Mouse (Mus musculus): ENCODE measurements at regions not wholly inside any gene's neighbourhood (a gene's known extent, or its start where the extent isn't known, plus 50 kb on each side); places are given as distances from the start of the nearest gene placed in this dataset.
"Not testable (repeated sequence)": the region's sequence is repeated elsewhere in the genome, so short reads cannot be mapped to it uniquely, and the experiment has no call there.

DNA sequence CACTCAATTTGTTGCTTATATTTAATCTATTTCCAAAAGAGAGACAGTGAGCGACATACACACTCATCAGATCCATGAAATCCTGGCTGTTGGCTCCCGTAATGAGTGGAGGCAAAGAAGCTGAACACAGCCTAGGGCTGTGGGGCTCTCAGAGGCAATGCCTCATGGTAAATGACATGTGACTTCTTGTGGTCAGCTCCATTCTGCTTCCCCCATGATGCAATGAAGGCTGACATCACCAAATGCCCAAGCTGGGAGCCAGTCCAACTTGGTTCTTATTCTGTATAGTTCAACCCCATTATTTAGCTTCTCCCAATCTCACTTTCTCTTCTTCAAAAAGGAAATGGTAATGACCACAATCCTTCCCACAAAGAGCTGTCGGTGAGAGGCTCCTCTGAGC lies 262.5 kb downstream of the Tpbg start:
- Histone ChIP-seq H3K27me3 (replicated peaks; ENCODE audit: control insufficient read depth, insufficient read depth, low read length) (no peaks in the 10 kb centered on the region), H3K9me3 (ENCODE audit: control insufficient read depth, low read length) (no peaks in the 10 kb centered on the region; the same call in 1 of the 2 replicates), H3K4me1 (ENCODE audit: control insufficient read depth, insufficient read depth, low read length) (no peaks in the 10 kb centered on the region), H3K9ac (ENCODE audit: low read depth, low read length) (no peak overlapping the region), H3K4me3 (ENCODE audit: low read length) (no peak overlapping the region), H3K4me2 (ENCODE audit: low read depth, low read length) (no peak overlapping the region), H3K36me3 (ENCODE audit: control insufficient read depth, insufficient read depth, low read length) (no peaks in the 10 kb centered on the region), H3K27ac (ENCODE audit: low read length) (no peak overlapping the region)
- ATAC-seq, result no peak
- 83% methylated on average over 3 of the region's 3 CpGs for WGBS

DNA sequence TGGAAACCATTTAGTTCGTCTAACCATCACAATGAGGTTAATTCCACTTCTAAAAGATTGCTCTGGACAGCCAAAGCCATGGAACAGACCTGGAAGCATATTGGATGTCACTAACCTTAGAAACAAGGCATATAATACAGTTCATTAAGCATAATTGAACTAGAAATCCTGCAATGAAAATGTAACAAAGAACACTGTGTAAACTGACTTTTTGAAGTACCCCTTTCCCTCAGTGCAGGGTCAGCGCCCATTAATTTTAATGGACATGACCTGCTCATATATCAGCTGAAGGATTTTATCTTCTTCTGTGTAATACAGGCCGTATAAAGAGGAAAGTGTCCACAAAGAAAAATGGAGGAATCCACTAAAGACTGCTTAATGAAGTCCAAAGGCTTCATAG lies 263.7 kb downstream of the Tpbg start:
- Histone ChIP-seq H3K4me2 (ENCODE audit: low read depth, low read length) (no peak overlapping the region), H3K9ac (ENCODE audit: low read depth, low read length) (no peak overlapping the region), H3K4me3 (ENCODE audit: low read length) (no peak overlapping the region), H3K4me1 (ENCODE audit: control insufficient read depth, insufficient read depth, low read length) (no peaks in the 10 kb centered on the region), H3K27ac (ENCODE audit: low read length) (no peak overlapping the region), H3K9me3 (ENCODE audit: control insufficient read depth, low read length) (no peaks in the 10 kb centered on the region; the same call in 1 of the 2 replicates), H3K36me3 (ENCODE audit: control insufficient read depth, insufficient read depth, low read length) (no peaks in the 10 kb centered on the region), H3K27me3 (replicated peaks; ENCODE audit: control insufficient read depth, insufficient read depth, low read length) (no peaks in the 10 kb centered on the region)
- 63% methylated on average over 3 of the region's 3 CpGs for WGBS
- ATAC-seq, result no peak

DNA sequence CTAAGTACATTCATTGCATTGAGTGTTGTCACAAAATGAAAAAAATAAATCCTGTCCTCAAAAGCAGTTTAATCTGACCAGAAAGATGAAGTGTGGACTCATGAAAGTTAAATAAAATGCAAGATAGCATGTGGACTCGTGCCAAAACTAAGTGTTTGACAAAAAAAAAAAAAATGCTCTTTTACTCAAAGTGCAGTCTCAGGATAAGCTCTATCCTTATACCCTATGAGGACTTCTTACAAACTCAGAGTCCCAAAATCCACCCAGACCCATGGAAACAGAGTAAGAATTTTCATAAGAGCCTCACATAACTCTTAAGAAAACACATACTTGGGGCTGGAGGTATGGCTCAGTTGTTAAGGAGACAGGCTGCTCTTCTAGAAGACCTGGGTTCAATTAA lies 267.7 kb downstream of the Tpbg start:
- Histone ChIP-seq H3K9me3 (ENCODE audit: control insufficient read depth, low read length) (no peaks in the 10 kb centered on the region), H3K4me1 (ENCODE audit: control insufficient read depth, insufficient read depth, low read length) (no peaks in the 10 kb centered on the region), H3K4me3 (ENCODE audit: low read length) (no peak overlapping the region), H3K36me3 (ENCODE audit: control insufficient read depth, insufficient read depth, low read length) (no peaks in the 10 kb centered on the region), H3K9ac (ENCODE audit: low read depth, low read length) (no peak overlapping the region), H3K27ac (ENCODE audit: low read length) (no peak overlapping the region), H3K27me3 (replicated peaks; ENCODE audit: control insufficient read depth, insufficient read depth, low read length) (no peaks in the 10 kb centered on the region), H3K4me2 (ENCODE audit: low read depth, low read length) (no peak overlapping the region)
- 63% methylated on average over 1 of the region's 1 CpGs for WGBS
- ATAC-seq, result no peak

DNA sequence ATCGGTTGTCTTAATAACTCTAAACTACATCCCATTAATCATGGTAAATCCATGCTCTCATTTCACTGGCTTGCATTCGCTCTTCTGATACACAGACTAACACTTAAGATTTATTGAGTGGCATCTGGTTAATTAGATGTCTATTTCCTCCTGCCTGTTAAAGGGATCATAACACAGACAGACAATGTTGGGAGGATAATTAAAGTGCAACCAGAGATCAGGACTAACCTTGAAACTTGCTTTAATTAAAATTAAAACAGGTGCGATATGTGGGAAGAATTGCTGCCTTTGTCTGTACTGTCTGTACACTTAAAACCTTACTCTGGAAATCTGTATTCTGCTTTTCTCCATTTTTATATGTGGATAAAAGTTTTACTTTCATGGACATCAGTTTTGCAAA lies 277.2 kb downstream of the Tpbg start:
- Histone ChIP-seq H3K36me3 (ENCODE audit: control insufficient read depth, insufficient read depth, low read length) (no peaks in the 10 kb centered on the region), H3K9ac (ENCODE audit: low read depth, low read length) (no peak overlapping the region), H3K4me1 (ENCODE audit: control insufficient read depth, insufficient read depth, low read length) (no peaks in the 10 kb centered on the region), H3K9me3 (ENCODE audit: control insufficient read depth, low read length) (no peaks in the 10 kb centered on the region), H3K27me3 (replicated peaks; ENCODE audit: control insufficient read depth, insufficient read depth, low read length) (no peaks in the 10 kb centered on the region), H3K27ac (ENCODE audit: low read length) (no peak overlapping the region), H3K4me2 (ENCODE audit: low read depth, low read length) (no peak overlapping the region), H3K4me3 (ENCODE audit: low read length) (no peak overlapping the region)
- whole genome bisulfite sequencing, result 94% methylated on average over 3 of the region's 3 CpGs
- no peak for ATAC-seq

DNA sequence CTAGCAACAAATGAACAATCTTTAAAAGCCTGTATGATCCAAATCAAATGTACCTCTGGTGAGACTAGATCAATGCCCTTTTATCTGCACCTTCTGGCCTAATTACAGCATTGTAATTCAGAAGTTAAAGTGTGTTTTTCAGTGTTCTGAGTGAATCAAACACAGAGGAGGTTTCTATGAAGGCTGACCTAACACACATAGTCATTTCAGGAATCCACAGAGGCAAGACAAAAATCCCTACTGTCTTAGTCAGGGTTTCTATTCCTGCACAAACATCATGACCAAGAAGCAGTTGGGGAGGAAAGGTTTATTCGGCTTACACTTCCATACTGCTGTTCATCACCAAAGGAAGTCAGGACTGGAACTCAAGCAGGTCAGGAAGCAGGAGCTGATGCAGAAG lies 293.4 kb downstream of the Tpbg start:
- not testable (repeated sequence) for H3K9me3 ChIP-seq (ENCODE audit: control insufficient read depth, low read length); H3K36me3 ChIP-seq (ENCODE audit: control insufficient read depth, insufficient read depth, low read length); H3K4me2 ChIP-seq (ENCODE audit: low read depth, low read length); H3K4me1 ChIP-seq (ENCODE audit: control insufficient read depth, insufficient read depth, low read length); H3K9ac ChIP-seq (ENCODE audit: low read depth, low read length); H3K4me3 ChIP-seq (ENCODE audit: low read length); H3K27me3 ChIP-seq (replicated peaks; ENCODE audit: control insufficient read depth, insufficient read depth, low read length); H3K27ac ChIP-seq (ENCODE audit: low read length); ATAC-seq
- WGBS, result 64% methylated on average over 1 of the region's 1 CpGs

DNA sequence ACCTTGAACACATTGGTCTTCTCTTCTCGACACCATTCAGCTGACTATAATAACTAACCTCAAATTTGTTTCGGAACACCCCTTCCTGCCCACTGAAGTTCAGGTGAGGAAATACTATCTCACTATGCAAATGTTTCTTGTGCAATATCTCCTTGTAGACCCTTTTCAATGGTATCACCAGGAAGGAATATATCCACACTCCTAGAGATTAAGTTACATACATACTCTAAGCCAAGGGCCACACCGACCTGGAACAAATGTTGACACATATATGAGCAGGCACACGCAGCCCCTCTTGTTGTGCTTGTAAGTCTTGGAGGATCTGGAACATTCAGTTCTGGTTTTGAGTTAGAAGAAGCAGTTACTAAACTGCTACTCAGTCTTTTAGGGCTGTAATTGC lies 303.7 kb downstream of the Tpbg start:
- no peak overlapping the region for H3K4me3 ChIP-seq (ENCODE audit: low read length)
- H3K27me3 ChIP-seq (replicated peaks; ENCODE audit: control insufficient read depth, insufficient read depth, low read length), result no peaks in the 10 kb centered on the region
- no peak overlapping the region for H3K4me2 ChIP-seq (ENCODE audit: low read depth, low read length)
- no peak overlapping the region for H3K27ac ChIP-seq (ENCODE audit: low read length)
- H3K36me3 ChIP-seq (ENCODE audit: control insufficient read depth, insufficient read depth, low read length), result no peaks in the 10 kb centered on the region
- no peak for ATAC-seq
- H3K9me3 ChIP-seq (ENCODE audit: control insufficient read depth, low read length), result no peaks in the 10 kb centered on the region
- WGBS, result 89% methylated on average over 4 of the region's 4 CpGs
- H3K9ac ChIP-seq (ENCODE audit: low read depth, low read length), result no peak overlapping the region
- no peaks in the 10 kb centered on the region for H3K4me1 ChIP-seq (ENCODE audit: control insufficient read depth, insufficient read depth, low read length)

DNA sequence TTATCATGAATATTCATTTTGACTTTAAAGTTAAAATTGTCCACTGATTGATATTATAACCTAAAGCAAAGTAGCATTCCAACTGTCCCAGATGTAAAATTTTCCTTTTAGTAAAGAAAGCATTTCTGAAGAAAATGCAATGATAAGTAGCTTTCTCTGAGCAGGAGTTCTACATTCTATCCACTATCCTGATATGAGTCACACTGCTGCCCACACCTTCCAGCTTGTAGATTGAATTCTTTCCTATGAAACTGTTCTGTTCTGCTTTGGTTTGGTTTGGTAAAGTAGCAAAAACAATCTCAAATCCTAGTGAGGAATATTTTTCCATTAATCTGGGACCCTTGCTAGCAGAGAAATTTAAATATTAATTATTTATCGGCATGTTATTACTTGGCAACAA lies 304.4 kb downstream of the Ube2cbp start:
- H3K27me3 ChIP-seq (replicated peaks; ENCODE audit: control insufficient read depth, insufficient read depth, low read length), result no peaks in the 10 kb centered on the region
- no peak overlapping the region for H3K4me3 ChIP-seq (ENCODE audit: low read length)
- no peak overlapping the region for H3K27ac ChIP-seq (ENCODE audit: low read length)
- H3K4me2 ChIP-seq (ENCODE audit: low read depth, low read length), result no peak overlapping the region
- ATAC-seq, result no peak
- H3K36me3 ChIP-seq (ENCODE audit: control insufficient read depth, insufficient read depth, low read length), result no peaks in the 10 kb centered on the region
- WGBS, result 96% methylated on average over 1 of the region's 1 CpGs
- H3K9me3 ChIP-seq (ENCODE audit: control insufficient read depth, low read length), result no peaks in the 10 kb centered on the region
- no peaks in the 10 kb centered on the region for H3K4me1 ChIP-seq (ENCODE audit: control insufficient read depth, insufficient read depth, low read length)
- H3K9ac ChIP-seq (ENCODE audit: low read depth, low read length), result no peak overlapping the region

DNA sequence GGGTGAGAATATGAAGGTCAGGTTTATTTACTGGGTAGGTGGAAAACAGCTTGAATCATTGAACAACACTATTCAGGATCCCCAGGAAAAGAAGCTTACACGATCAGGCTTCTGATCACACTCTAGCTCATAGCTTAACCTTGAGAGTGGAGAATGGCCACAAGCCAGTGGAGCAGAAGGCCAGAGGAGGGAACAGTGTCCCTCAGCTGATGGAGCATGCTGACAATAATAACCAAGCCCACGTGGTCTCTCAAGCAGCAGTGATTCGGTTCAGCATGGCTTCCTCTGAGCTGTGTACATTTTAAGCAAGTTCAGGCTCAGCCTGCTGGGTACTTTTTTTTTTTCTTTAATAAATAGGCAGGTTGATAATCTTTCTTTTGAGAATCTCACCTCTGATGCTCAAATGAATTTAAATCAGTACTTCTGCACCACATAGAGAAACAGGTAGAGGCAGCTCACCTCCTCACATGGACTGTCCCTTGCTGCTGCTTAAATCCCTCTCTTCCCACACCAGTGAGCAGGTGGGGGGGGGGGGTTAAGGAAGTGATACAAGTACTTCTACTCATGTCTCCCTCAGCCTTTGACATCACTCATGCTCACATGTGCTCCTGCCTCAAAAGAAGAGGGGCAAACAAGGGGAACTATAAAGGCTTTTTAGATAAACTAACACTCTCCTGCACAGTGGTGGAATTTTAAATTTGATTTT lies 298.2 kb downstream of the Ube2cbp start:
- H3K4me1 ChIP-seq (ENCODE audit: control insufficient read depth, insufficient read depth, low read length), result no peaks in the 10 kb centered on the region
- H3K9me3 ChIP-seq (ENCODE audit: control insufficient read depth, low read length), result no peaks in the 10 kb centered on the region
- no peaks in the 10 kb centered on the region for H3K36me3 ChIP-seq (ENCODE audit: control insufficient read depth, insufficient read depth, low read length)
- H3K27me3 ChIP-seq (replicated peaks; ENCODE audit: control insufficient read depth, insufficient read depth, low read length), result no peaks in the 10 kb centered on the region
- 66% methylated on average over 3 of the region's 3 CpGs for WGBS
- no peak overlapping the region for H3K9ac ChIP-seq (ENCODE audit: low read depth, low read length)
- H3K4me2 ChIP-seq (ENCODE audit: low read depth, low read length), result no peak overlapping the region
- H3K27ac ChIP-seq (ENCODE audit: low read length), result no peak overlapping the region
- ATAC-seq, result no peak
- H3K4me3 ChIP-seq (ENCODE audit: low read length), result no peak overlapping the region

DNA sequence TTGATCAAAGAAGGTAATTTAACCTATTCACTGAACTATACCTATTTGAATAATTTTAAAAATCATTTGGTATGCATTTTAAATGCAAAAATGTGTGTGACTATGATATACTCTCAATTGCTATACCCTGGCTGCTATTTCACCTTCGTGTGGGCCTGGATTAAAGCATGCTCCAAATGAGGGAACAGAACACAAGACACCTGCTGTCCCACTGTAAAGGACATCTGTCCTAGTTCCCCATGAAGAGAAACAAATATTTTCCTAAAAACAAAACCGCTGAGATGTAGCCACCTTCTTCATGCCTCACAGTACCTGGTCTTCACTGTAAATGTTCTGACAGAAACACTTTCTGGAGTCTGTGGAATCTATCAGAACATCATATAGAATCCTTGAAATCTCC lies 294.0 kb downstream of the Ube2cbp start:
- 93% methylated on average over 2 of the region's 2 CpGs for WGBS
- Histone ChIP-seq H3K4me2 (ENCODE audit: low read depth, low read length) (no peak overlapping the region), H3K36me3 (ENCODE audit: control insufficient read depth, insufficient read depth, low read length) (no peaks in the 10 kb centered on the region), H3K9ac (ENCODE audit: low read depth, low read length) (no peak overlapping the region), H3K4me3 (ENCODE audit: low read length) (no peak overlapping the region), H3K27ac (ENCODE audit: low read length) (no peak overlapping the region), H3K4me1 (ENCODE audit: control insufficient read depth, insufficient read depth, low read length) (no peaks in the 10 kb centered on the region), H3K9me3 (ENCODE audit: control insufficient read depth, low read length) (no peaks in the 10 kb centered on the region), H3K27me3 (replicated peaks; ENCODE audit: control insufficient read depth, insufficient read depth, low read length) (no peaks in the 10 kb centered on the region)
- no peak for ATAC-seq

All from intestine, embryonic 16.5 days (tissue).